Mouse (Mus musculus) activated CD4-positive, CD25-positive, alpha-beta regulatory T cell (primary cell): Measurements from ENCODE around the gene Dnah6. TPM values are rescaled to one million over a fixed set of nuclear protein-coding genes. Genes with fewer than 3 reads are reported as not detected.

Experiments
- polyA plus RNA-seq, 2 experiments: library from polyadenylated mRNA; unstranded; fragments of 100-300 nt; shearing (Covaris generic); gene quantifications; one replicate each; pipeline ENCODE4 v1.2.1; 2017

The Dnah6 gene
- polyA plus RNA-seq: under 1 TPM; 0.01 to 0.04 TPM

GRCm38 (mm10) chr6:73221189-73221957 lies at the start of gene Dnah6:
TSS of gene Dnah6 (minus strand) at chr6:73221651.

DNA sequence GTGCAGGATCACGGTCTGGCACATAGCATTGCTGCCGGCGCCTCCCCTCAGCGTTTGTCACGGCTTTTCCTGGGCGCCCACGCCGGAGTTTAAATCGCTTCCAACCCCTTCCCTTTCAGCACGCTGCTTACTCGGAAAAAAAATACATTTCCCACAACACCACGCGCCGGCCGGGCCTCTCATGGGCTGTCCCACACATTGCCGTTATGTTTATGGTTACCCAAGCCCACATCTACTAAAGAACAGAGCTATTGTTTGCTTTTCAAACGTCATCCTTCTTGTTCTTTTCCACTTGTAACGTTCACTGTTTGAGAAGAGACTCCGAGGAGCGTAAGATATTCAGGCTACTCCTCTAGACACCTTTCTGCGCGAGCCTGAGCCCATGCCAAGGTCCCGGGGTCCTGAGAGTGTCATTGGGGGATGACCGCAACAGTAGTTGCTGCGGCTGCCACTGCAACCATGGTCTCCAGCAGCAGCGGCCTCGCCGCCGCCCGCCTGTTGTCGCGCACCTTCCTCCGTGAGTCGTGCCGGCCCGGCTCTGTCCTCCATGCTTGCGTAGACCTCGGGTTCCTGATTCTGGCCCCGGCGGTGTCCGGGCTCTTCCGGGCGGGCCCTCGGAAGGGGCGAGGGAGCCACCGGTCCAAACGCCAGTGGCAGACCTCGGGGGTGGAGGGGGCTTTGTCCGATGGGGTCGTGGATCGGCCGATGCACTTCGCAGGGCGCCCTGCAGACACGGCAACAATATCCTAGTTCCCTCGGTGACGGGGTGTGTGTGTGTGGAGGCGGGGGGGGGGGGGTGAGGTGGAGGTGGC lies 27.0 kb upstream of the Dnah6 start, which contains the start of gene Suclg1:
TSS of gene Suclg1 (plus strand) at position 146 of the 812 bp plus-strand sequence.

Other genes starting within 250 kb of the Dnah6 start
- 100 to 1,000 TPM; 116 to 151 TPM for gene Suclg1, start 26.7 kb upstream of the Dnah6 start, polyA plus RNA-seq
- under 1 TPM in 1 of 2 experiments, not detected in 1; 0.16 TPM for gene 4931417E11Rik, start 248.0 kb upstream of the Dnah6 start, polyA plus RNA-seq